Mouse (Mus musculus): Measurements from ENCODE around the gene Fam76b.

GRCm38 (mm10) chr9:13888981-13889380 lies 61.5 kb downstream of the Fam76b start:
- TF ChIP-seq CTCF (IDR thresholded peaks at IDR 0.05; ENCODE audit: control insufficient read depth, insufficient read depth, insufficient read length), result no peak
- no peak for TF ChIP-seq USF1 (IDR thresholded peaks at IDR 0.05; ENCODE audit: low read depth)
- TF ChIP-seq MAX (IDR thresholded peaks at IDR 0.05), result no peak
- TF ChIP-seq FOSL1 (IDR thresholded peaks at IDR 0.05; ENCODE audit: insufficient read depth, low read length, poor library complexity, severe bottlenecking), result no peak
- TF ChIP-seq MYOD1 (IDR thresholded peaks at IDR 0.05; ENCODE audit: control insufficient read depth, insufficient read length, low read depth), result no peak
- TF ChIP-seq CEBPB (IDR thresholded peaks at IDR 0.05; ENCODE audit: low read depth), result no peak
